Mouse (Mus musculus) erythroblast, embryonic 14.5 days (primary cell): ENCODE measurements around the gene Ccng2. TPM values are rescaled to one million over a fixed set of nuclear protein-coding genes. Genes with fewer than 3 reads are reported as not detected.

ENCODE experiments used
- H3K27me3 ChIP-seq: 2 replicates; pipeline ENCODE4 v1.6.1; 2012; ENCODE audit warnings: inconsistent platforms; ENCODE audit not compliant: control insufficient read depth
- H3K36me3 ChIP-seq: 2 replicates; pipeline ENCODE4 v1.6.1; 2012; ENCODE audit warnings: mild to moderate bottlenecking, inconsistent platforms; ENCODE audit not compliant: control insufficient read depth
- H3K4me1 ChIP-seq: 2 replicates; pipeline ENCODE4 v1.6.1; 2012; ENCODE audit warnings: inconsistent platforms; ENCODE audit not compliant: control insufficient read depth
- H3K4me3 ChIP-seq: replicated peaks from 2 replicates; pipeline ENCODE3; 2012; ENCODE audit warnings: moderate library complexity, mild to moderate bottlenecking, inconsistent platforms
- H3K9me3 ChIP-seq: 2 replicates; pipeline ENCODE4 v1.6.1; 2012; ENCODE audit warnings: low read length, inconsistent platforms, mixed read lengths; ENCODE audit not compliant: control insufficient read depth
- GATA1 ChIP-seq: IDR thresholded peaks from 2 replicates; pipeline ENCODE4 v1.6.1; 2012; ENCODE audit warnings: low read length, inconsistent platforms, mixed read lengths
- TAL1 ChIP-seq: IDR thresholded peaks from 3 replicates; pipeline ENCODE4 v1.6.1; 2012; ENCODE audit warnings: low read length, inconsistent platforms, mixed read lengths
- polyA plus RNA-seq: library from polyadenylated mRNA; stranded (reverse); fragments of >175 nt; gene quantifications from 2 replicates; pipeline ENCODE4 v1.2.3, GENCODE M21; 2012

Gene Ccng2
- polyA plus RNA-seq, 1 experiment, result 1.4 TPM

DNA sequence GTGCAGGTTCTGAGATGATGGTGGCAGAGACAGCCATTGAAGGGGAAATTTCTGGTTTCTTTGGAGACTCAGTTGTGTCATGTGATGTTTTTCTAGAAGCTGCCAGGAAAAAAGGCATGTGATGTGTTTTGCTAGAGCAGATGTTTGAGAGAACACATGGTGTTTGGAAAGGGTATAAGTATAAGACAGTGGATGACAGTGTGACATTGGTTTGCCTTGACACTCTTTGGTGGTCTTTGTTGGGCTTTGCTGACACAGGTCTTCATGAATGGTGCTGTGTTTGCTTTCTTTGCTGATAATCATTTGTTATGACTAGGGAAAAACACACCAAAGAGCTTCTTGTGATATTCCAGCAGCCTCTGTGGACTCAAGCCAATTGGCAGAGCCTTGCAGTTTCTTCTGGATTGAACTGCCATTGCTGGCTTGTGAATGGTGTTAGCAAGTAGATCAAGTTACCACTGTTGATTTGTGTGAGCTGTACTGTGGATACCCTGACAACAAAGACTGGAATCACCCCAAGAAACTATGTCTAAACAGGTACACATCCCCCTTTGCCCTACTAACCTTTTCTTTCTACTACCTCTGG is 10.1 kb upstream of the Ccng2 start:
- TF ChIP-seq GATA1, result no peak
- no peak for TF ChIP-seq TAL1
- Histone ChIP-seq H3K36me3 (no peaks in the 10 kb centered on the region), H3K4me1 (no peaks in the 10 kb centered on the region), H3K9me3 (no peaks in the 10 kb centered on the region), H3K4me3 (no peak overlapping the region), H3K27me3 (0 out of 2 replicates have a peak, but pooled peaks cover 2% of the 10 kb centered on the region)

DNA sequence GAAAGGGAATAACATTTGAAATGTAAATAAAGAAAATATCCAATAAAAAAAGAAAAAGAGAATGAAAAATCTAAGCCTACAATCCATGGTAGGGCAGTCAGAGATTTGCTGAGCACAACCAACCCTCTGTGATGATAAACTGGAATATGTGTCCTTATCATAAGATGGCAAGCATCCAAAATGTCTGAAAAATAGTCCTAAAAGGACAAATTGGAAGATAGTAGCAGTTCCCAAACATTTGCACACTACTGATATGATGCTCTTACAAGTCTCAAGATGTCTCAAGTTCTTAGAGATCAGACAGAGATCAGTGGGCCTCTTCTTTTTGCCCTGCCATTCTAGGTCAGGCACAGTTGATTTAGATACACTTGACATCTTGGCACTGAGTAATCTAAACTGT is 7.7 kb upstream of the Ccng2 start:
- Histone ChIP-seq H3K27me3 (peaks cover 4% of the 10 kb centered on the region; the same call in 1 of the 2 replicates), H3K36me3 (no peaks in the 10 kb centered on the region), H3K4me1 (no peaks in the 10 kb centered on the region), H3K9me3 (no peaks in the 10 kb centered on the region), H3K4me3 (no peak overlapping the region)
- TF ChIP-seq TAL1, result no peak
- no peak for TF ChIP-seq GATA1

DNA sequence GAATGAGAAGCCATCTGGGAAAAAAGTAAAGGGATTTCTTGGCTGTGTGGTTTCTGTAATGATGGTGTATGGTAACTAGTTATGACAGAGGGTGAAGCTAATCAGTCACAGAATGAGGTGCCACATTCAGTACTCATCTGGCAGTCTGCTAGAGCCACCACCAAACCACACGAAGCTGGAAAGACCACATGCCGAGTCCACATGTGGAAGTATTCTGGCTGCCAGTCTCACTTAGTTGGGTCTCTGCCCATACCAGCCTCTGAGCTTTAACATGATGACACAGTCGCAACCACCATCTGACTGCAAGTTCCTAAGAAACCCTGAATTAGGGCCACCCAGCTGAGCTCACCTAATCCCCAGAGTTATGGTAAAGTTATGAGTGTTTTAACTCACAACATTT is 6.1 kb upstream of the Ccng2 start:
- H3K4me3 ChIP-seq, result no peak overlapping the region

DNA sequence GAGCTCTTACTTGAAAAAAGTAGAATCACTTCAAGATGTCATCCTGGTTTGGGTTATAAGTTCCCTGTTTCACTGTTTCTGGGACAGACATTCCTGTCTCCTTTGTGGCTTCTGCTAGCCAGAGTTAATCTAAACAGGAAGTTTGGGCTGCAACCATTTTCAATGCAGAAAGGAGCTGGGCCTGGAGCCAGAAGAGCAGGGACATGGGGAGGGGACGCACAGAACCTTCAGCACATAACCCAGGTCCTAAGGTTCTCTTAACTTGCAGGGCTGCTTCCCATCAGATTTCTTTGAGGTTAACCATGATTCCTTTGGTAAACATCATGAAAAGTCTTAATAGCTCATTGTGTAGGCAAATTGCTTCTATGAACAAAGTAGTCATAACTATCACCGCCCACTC is 4.3 kb upstream of the Ccng2 start:
- Histone ChIP-seq H3K4me3 (no peak overlapping the region), H3K27me3 (peaks cover 32% of the 10 kb centered on the region), H3K9me3 (no peaks in the 10 kb centered on the region), H3K4me1 (peaks cover 13% of the 10 kb centered on the region), H3K36me3 (no peaks in the 10 kb centered on the region)
- TF ChIP-seq GATA1 (no peak), TAL1 (no peak)

More for the DNA sequence above, 6.1 kb upstream of the Ccng2 start:
- Histone ChIP-seq H3K27me3 (peaks cover 15% of the 10 kb centered on the region), H3K9me3 (no peaks in the 10 kb centered on the region), H3K4me1 (no peaks in the 10 kb centered on the region), H3K36me3 (no peaks in the 10 kb centered on the region)
- TF ChIP-seq GATA1 (no peak), TAL1 (no peak)

DNA sequence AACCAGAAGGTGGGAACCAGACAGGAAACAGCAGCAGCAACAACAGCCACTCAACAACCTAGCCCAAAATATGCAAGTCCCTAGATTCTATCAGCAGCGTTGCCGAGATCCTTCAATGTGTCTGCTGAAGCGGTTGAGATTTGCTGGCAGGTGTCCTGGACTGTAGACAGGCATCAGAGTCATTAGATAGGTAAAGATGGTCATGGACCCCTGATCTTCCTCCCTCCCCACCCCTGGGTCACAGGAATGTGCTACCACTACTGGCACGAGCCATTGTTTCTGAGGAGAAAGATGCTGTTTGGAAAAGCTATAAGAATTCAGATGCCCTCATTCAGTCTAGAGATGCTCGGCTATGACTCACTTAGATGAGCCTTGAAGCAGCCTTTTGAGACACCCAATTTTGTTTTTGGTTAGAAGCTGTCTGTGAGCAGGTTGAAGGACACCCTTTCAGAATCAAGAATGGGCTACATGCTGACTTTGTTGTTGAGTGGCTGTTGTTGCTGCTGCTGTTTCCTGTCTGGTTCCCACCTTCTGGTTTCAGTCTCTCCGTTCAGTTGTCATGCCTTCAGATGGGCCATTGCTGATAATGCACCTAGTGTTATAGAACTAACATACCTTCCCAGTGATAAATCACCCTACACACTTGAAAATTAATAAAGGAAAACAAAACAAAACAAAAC is 3.5 kb upstream of the Ccng2 start:
- no peaks in the 10 kb centered on the region for H3K36me3 ChIP-seq
- TF ChIP-seq GATA1 (no peak), TAL1 (no peak)
- H3K9me3 ChIP-seq, result no peaks in the 10 kb centered on the region
- H3K27me3 ChIP-seq, result peaks cover 40% of the 10 kb centered on the region
- no peak overlapping the region for H3K4me3 ChIP-seq
- H3K4me1 ChIP-seq, result peaks cover 21% of the 10 kb centered on the region

DNA sequence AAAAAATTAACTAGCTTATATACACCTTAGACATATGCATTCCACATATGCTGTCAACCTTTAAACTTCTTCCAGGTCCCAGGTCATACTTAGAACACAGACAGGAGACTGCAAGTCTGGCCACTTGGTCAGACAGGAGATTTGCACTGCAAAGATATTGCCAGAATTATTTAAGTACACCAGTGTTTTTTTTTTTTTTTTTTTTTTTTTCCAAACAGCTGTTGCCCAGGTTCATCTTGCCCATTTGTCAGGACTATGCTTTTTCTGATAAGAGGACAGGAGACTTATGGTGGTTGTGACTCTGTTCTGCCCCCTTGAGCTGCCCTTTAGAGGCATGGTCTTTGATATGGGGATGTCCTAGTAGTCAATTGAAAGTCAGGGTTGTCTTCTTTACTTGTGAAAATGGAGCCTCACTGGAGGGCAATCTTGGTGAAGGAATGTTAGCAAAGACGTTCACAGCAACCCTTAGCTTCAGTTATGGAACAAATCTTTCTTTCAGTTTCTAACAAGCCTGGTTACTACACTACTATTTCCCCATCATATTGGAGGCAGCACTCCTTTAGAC is 2.8 kb upstream of the Ccng2 start:
- Histone ChIP-seq H3K4me3 (no peak overlapping the region), H3K36me3 (no peaks in the 10 kb centered on the region), H3K9me3 (no peaks in the 10 kb centered on the region), H3K27me3 (peaks cover 47% of the 10 kb centered on the region), H3K4me1 (peaks cover 22% of the 10 kb centered on the region)
- TF ChIP-seq TAL1 (no peak), GATA1 (no peak)

DNA sequence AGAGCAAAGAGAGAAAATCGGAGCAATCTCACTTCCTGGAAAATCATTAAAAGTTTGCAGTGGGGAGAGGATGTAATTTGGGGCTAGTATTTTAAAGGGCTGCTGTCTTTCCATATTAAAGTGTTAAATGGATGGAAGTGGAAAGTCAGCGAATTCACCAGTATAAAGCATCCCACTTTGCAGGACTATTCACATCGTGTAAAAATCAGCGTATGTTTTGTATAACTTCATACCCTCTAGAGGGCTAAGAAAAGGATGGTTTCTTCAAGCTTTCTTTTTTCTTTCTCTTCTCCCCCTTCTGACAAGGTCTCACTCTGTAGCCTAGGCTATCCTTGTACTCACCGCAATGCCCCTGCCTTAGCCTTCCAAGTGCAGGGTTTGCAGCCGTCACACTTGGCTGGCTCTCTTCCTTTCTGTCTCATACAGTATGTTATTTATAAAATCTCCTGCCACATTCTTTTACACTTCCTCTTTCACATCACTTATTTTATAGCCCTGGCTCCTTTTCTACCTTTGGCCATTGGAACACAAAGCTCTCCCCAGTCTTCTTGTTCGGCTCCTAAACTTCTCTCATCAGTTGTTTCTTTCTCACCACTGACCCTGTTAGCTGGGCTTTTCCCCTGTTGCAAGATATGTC is 1.8 kb upstream of the Ccng2 start:
- H3K4me3 ChIP-seq, result no peak overlapping the region
- H3K4me1 ChIP-seq, result peaks cover 22% of the 10 kb centered on the region

DNA sequence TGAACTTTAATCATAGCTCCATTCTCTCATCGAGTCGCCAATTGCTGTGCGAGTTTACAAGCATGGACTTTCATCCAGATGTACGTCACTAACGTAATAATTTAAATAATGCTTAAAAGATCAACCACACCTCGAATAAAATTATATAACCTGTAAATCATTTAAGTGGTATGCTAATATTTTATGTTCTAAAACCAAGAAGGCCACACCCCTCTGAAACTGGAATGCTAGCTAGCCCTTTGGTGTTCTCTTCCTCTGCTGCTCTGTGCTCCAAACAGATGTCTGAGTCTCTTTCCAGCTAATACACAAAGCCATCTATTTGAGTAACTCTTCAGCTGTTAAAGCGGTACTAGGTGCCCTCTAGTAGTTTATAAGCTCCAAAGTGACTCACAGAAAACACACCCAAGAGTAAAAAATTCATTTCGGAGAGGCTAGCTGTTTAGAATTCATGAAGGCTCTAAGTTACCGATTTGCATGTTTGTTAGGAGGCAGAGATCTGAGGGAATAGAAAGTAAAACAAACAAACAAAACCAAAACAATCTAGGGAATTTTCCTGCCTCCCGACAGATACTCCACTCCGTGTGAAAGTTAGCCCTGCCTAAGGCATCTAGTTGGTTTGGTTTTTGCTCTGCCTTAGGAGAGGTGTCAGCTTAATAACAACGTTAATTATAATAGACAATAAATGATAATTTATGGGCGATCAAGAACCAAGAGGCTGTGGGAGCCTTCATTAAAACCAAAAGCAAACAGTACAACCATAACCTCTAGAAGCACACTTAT is 1.1 kb upstream of the Ccng2 start:
- TF ChIP-seq GATA1, result no peak
- no peak for TF ChIP-seq TAL1
- Histone ChIP-seq H3K27me3 (peaks cover 57% of the 10 kb centered on the region), H3K36me3 (peaks cover 5% of the 10 kb centered on the region), H3K4me1 (peaks cover 22% of the 10 kb centered on the region), H3K9me3 (no peaks in the 10 kb centered on the region), H3K4me3 (no peak overlapping the region)

More for the DNA sequence above, 1.8 kb upstream of the Ccng2 start:
- Histone ChIP-seq H3K9me3 (no peaks in the 10 kb centered on the region), H3K27me3 (peaks cover 55% of the 10 kb centered on the region), H3K36me3 (no peaks in the 10 kb centered on the region)
- no peak for TF ChIP-seq TAL1
- no peak for TF ChIP-seq GATA1
